Mouse (Mus musculus): ENCODE results near the gene Cdc42bpb. TPM values are rescaled to one million over a fixed set of nuclear protein-coding genes. Genes with fewer than 3 reads are reported as not detected.

Gene Cdc42bpb
- 164 and 208 TPM in 2 replicates for polyA plus RNA-seq (2012; rRNA removed)

DNA sequence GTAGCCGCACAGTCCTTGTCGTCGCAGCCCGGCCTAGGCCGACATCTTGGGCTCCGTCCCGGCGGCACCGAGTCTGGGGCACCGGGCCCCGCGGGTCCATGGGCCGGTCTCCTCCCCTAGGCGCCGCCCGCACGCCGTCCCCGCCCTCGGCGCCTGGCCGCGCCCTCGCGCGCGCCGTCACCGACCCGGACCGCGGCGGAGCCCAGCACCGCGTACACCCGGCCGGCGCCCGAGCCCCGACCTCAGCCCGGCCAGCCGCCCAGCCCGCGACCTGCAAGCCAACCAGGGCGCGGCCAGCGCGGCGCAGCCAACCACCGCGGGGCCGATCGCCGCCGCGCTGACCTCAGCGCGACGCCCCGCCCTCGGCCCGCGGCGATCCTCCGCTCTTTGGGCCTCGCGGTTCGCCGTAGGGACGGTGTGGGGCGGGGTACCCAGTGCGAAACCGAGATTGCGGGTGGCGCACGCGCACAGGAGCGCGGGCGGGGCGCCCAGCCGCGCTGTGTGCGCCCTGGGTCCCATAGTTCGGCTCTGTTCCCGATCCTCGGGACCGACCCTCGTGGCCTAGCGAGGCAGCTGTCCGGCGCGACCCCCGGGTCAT is at the start of gene Cdc42bpb:
Cdc42bpb (minus strand) TSS at position 343 of the 598 bp plus-strand sequence.
- H3K27ac ChIP-seq (ENCODE audit: insufficient read depth, low read depth, low read length): peak within 1 kb of the TSS; percentile 97
- under 1% methylated on average over 92 of the region's 94 CpGs for WGBS
- no peaks in the 10 kb centered on the region for H3K36me3 ChIP-seq (ENCODE audit: control insufficient read depth, insufficient read depth, low read length)
- TF ChIP-seq CTCF (conservative IDR thresholded peaks at IDR 0.05; ENCODE audit: insufficient read depth, insufficient read length, low read depth, low read length) (no peak), POLR2A (IDR thresholded peaks at IDR 0.05; ENCODE audit: low read depth, low read length) (peak; percentile 77)
- H3K4me1 ChIP-seq (ENCODE audit: control insufficient read depth, insufficient read depth, low read length): peaks cover 32% of the 10 kb centered on the region
- peak within 1 kb of the TSS; percentile 99 for H3K4me3 ChIP-seq (ENCODE audit: insufficient read depth, low read depth, low read length)
- DNase-seq: peak; percentile 98
- no peaks in the 10 kb centered on the region for H3K27me3 ChIP-seq (replicated peaks; ENCODE audit: control insufficient read depth, insufficient read depth, low read length)

DNA sequence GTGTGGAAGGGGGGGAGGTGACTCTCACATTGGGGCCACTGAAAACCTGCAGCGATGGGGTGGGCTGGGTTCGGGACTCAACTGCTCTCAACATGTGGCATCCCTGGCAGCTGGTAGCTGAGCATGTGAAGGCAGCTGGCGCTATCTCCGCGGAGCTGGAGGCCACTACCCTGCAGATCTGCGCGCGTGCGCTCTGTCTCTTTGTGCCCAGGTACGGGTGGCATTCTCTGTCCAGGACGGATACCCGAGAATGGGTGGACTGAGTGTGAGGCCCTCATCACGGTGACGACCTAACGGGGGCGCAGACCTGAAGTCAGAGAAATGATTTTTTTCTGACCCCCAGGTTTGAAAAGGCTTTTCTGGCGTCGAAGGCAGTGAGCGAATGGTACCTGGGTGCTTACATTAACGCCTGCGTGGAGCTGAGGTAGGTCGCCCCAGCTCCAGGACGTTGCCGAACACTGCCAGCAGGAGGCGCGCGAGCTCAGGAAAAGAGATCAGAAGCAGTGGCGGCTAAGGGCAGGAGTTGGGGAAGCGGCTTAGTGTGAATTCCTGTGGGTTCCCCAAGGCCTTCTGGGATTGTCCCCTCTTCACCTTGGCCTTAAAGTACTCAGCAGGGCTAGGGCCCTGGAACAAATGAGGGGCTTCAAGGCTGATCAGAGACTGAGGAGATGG is 48.4 kb upstream of the Cdc42bpb start:
- DNase-seq: peak; percentile 95
- TF ChIP-seq CTCF (conservative IDR thresholded peaks at IDR 0.05; ENCODE audit: insufficient read depth, insufficient read length, low read depth, low read length) (peak; percentile 95), POLR2A (IDR thresholded peaks at IDR 0.05; ENCODE audit: low read depth, low read length) (no peak)
- Histone ChIP-seq H3K4me3 (ENCODE audit: insufficient read depth, low read depth, low read length) (no peak overlapping the region), H3K27me3 (replicated peaks; ENCODE audit: control insufficient read depth, insufficient read depth, low read length) (no peaks in the 10 kb centered on the region), H3K36me3 (ENCODE audit: control insufficient read depth, insufficient read depth, low read length) (no peaks in the 10 kb centered on the region), H3K4me1 (ENCODE audit: control insufficient read depth, insufficient read depth, low read length) (peaks cover 24% of the 10 kb centered on the region), H3K27ac (ENCODE audit: insufficient read depth, low read depth, low read length) (no peak overlapping the region)
- WGBS: 21% methylated on average over 29 of the region's 29 CpGs

DNA sequence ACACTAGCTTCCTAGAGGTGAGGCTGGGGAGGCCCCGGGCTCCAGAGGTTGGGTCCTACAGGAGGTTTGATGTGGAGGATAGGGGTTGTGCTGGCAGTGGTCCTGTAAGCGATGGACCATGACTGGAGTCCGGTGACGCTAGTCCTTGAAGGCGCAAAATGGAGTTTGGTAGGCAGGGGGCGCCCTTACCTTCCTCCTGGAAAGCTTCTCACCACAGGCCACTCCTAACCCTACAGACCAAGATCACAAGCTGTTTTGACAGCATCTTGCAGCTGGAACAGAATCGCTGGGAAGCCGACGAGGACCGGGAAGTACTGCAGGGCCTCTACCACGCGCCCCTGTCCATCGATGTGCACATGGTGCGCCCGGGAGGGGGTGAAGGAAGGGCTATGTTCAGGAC is 47.7 kb upstream of the Cdc42bpb start:
- H3K4me1 ChIP-seq (ENCODE audit: control insufficient read depth, insufficient read depth, low read length): peaks cover 20% of the 10 kb centered on the region
- DNase-seq: peak; percentile 93
- H3K27ac ChIP-seq (ENCODE audit: insufficient read depth, low read depth, low read length): no peak overlapping the region
- no peaks in the 10 kb centered on the region for H3K36me3 ChIP-seq (ENCODE audit: control insufficient read depth, insufficient read depth, low read length)
- no peaks in the 10 kb centered on the region for H3K27me3 ChIP-seq (replicated peaks; ENCODE audit: control insufficient read depth, insufficient read depth, low read length)
- TF ChIP-seq POLR2A (IDR thresholded peaks at IDR 0.05; ENCODE audit: low read depth, low read length) (no peak), CTCF (conservative IDR thresholded peaks at IDR 0.05; ENCODE audit: insufficient read depth, insufficient read length, low read depth, low read length) (peak; percentile 94)
- 5% methylated on average over 15 of the region's 15 CpGs for WGBS
- H3K4me3 ChIP-seq (ENCODE audit: insufficient read depth, low read depth, low read length): no peak overlapping the region

DNA sequence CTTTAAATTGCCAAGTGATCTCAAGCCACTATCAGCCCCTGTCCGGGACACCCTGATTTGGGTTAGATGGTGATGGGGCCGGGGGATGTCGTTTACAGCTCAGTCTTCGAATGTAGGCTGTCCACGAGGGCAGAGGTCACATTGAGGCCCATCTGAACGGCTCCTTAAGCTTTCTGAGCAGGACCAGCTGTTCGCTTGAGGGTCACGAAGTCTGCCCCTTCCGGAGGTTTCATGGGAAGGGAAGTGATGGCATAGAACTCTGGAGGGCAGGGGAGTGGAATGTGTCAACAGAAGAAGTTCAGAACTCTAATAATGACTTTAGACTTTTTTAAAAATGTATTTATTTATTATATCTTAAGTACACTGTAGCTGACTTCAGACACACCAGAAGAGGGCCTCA is 47.0 kb upstream of the Cdc42bpb start:
- H3K4me3 ChIP-seq (ENCODE audit: insufficient read depth, low read depth, low read length): no peak overlapping the region
- no peak overlapping the region for H3K27ac ChIP-seq (ENCODE audit: insufficient read depth, low read depth, low read length)
- 57% methylated on average over 9 of the region's 9 CpGs for WGBS
- no peaks in the 10 kb centered on the region for H3K27me3 ChIP-seq (replicated peaks; ENCODE audit: control insufficient read depth, insufficient read depth, low read length)
- TF ChIP-seq POLR2A (IDR thresholded peaks at IDR 0.05; ENCODE audit: low read depth, low read length) (no peak), CTCF (conservative IDR thresholded peaks at IDR 0.05; ENCODE audit: insufficient read depth, insufficient read length, low read depth, low read length) (no peak)
- no peaks in the 10 kb centered on the region for H3K36me3 ChIP-seq (ENCODE audit: control insufficient read depth, insufficient read depth, low read length)
- DNase-seq: no peak
- H3K4me1 ChIP-seq (ENCODE audit: control insufficient read depth, insufficient read depth, low read length): peaks cover 14% of the 10 kb centered on the region

DNA sequence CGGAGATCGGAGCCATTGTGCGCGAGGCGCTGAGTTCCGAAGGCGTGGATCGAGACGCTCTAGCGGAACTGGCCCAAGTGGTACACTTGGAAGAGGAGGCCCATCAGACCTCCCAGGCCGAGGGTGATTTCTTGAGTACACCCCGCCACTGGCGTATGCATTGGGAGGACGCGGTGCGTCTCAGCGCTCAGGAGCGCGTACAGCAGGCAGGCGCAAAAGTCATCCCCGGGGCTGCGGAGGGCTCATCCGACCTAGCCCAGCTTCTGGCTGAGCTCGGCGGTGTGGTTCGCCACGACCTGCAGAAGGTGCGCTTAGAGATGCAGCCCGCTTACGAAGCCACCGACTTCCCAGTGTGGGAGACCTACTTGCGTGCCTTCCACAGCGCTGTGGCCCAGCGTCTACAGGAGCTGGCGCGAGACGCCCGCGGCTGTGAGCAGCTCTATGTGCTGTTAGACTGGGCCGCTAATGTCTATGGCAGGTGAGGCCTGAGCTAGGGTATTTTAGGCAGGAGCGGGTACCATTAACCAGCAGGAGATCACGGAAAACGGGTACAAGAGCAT is 46.1 kb upstream of the Cdc42bpb start:
- 72% methylated on average over 43 of the region's 43 CpGs for WGBS
- H3K27me3 ChIP-seq (replicated peaks; ENCODE audit: control insufficient read depth, insufficient read depth, low read length): no peaks in the 10 kb centered on the region
- DNase-seq: no peak
- no peak overlapping the region for H3K4me3 ChIP-seq (ENCODE audit: insufficient read depth, low read depth, low read length)
- no peak overlapping the region for H3K27ac ChIP-seq (ENCODE audit: insufficient read depth, low read depth, low read length)
- no peak for TF ChIP-seq CTCF (conservative IDR thresholded peaks at IDR 0.05; ENCODE audit: insufficient read depth, insufficient read length, low read depth, low read length)
- TF ChIP-seq POLR2A (IDR thresholded peaks at IDR 0.05; ENCODE audit: low read depth, low read length): no peak
- H3K4me1 ChIP-seq (ENCODE audit: control insufficient read depth, insufficient read depth, low read length): peaks cover 8% of the 10 kb centered on the region
- no peaks in the 10 kb centered on the region for H3K36me3 ChIP-seq (ENCODE audit: control insufficient read depth, insufficient read depth, low read length)

DNA sequence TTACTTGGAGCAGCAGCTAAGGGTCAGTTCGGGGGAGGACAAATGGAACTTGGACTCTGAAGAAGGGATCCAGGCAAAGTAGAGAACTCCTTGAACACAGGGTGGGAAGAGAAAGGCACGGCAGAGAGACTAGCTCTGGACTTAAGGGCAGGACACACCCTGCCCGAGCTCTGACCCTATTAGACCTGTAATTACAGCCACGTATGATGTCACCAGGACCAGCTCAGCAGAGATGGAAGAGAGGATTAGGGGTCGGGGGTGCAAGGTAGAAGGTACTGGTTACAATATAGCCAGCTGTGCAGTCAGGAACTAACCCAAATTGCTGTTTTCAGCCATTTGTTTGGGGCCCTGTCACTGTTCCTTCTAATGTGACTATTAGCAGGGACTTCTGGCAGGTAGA is 45.3 kb upstream of the Cdc42bpb start:
- no peak for DNase-seq
- Histone ChIP-seq H3K36me3 (ENCODE audit: control insufficient read depth, insufficient read depth, low read length) (no peaks in the 10 kb centered on the region), H3K27ac (ENCODE audit: insufficient read depth, low read depth, low read length) (no peak overlapping the region), H3K27me3 (replicated peaks; ENCODE audit: control insufficient read depth, insufficient read depth, low read length) (no peaks in the 10 kb centered on the region), H3K4me3 (ENCODE audit: insufficient read depth, low read depth, low read length) (no peak overlapping the region), H3K4me1 (ENCODE audit: control insufficient read depth, insufficient read depth, low read length) (no peaks in the 10 kb centered on the region; the same call in 1 of the 2 replicates)
- WGBS: 61% methylated on average over 5 of the region's 5 CpGs
- no peak for TF ChIP-seq CTCF (conservative IDR thresholded peaks at IDR 0.05; ENCODE audit: insufficient read depth, insufficient read length, low read depth, low read length)
- TF ChIP-seq POLR2A (IDR thresholded peaks at IDR 0.05; ENCODE audit: low read depth, low read length): no peak
